Mouse (Mus musculus) megakaryocyte-erythroid progenitor cell, adult 5-6 weeks (primary cell): ENCODE measurements around the gene Dock8. TPM values are rescaled to one million over a fixed set of nuclear protein-coding genes. Genes with fewer than 3 reads are reported as not detected.

Experiments used
- ATAC-seq: replicated peaks from 2 replicates; pipeline ENCODE4 v1.8.0; 2016; ENCODE audit warnings: mild to moderate bottlenecking, inconsistent platforms; ENCODE audit not compliant: severe bottlenecking, poor library complexity, low FRiP score, low TSS enrichment
- total RNA-seq, 2 experiments: library from RNA; stranded (forward) in 1 of 2; stranded (reverse) in 1 of 2; fragments of 200-1000, 215-1000 nt in 1 of 2; fragments of >200 nt in 1 of 2; fragmentation: Nextera tagmentation in 1 of 2; gene quantifications; 2 replicates each; pipeline ENCODE4 v1.2.3; 2014 to 2017

Gene Dock8
- total RNA-seq, 2 experiments from 2014 or later: 21.8 to 36.4 TPM

- ATAC-seq: no peak
Observed at GRCm38 (mm10) chr19:24996815-24997704, 2.3 kb upstream of the Dock8 start.

GRCm38 (mm10) chr19:24998561-24998960 lies 773 bp upstream of the Dock8 start:
- peak; percentile 45; the same call in 1 of the 2 replicates for ATAC-seq

- ATAC-seq: no peak
Observed at GRCm38 (mm10) chr19:25000153-25000552, 819 bp downstream of the Dock8 start.

GRCm38 (mm10) chr19:25002032-25002431 lies 2.7 kb downstream of the Dock8 start:
- ATAC-seq: no peak

GRCm38 (mm10) chr19:25002828-25003227 lies 3.5 kb downstream of the Dock8 start:
- ATAC-seq: no peak

- ATAC-seq: no peak
Observed at GRCm38 (mm10) chr19:25003810-25004209, 4.5 kb downstream of the Dock8 start.

- no peak for ATAC-seq
Observed at GRCm38 (mm10) chr19:25006686-25007085, 7.4 kb downstream of the Dock8 start.

- no peak for ATAC-seq
Observed at GRCm38 (mm10) chr19:25008509-25008908, 9.2 kb downstream of the Dock8 start.

GRCm38 (mm10) chr19:25022766-25023165 lies 23.4 kb downstream of the Dock8 start:
- no peak for ATAC-seq

GRCm38 (mm10) chr19:25031765-25032164 lies 32.4 kb downstream of the Dock8 start:
- no peak for ATAC-seq

- peak; percentile 71; the same call in 1 of the 2 replicates for ATAC-seq
Observed at GRCm38 (mm10) chr19:25033008-25033407, 33.7 kb downstream of the Dock8 start.

- ATAC-seq: no peak
Observed at GRCm38 (mm10) chr19:25035825-25036224, 36.5 kb downstream of the Dock8 start.

GRCm38 (mm10) chr19:25036784-25037183 lies 37.5 kb downstream of the Dock8 start:
- no peak for ATAC-seq

GRCm38 (mm10) chr19:25037249-25037648 lies 37.9 kb downstream of the Dock8 start:
- ATAC-seq: no peak

GRCm38 (mm10) chr19:25038293-25038692 lies 39.0 kb downstream of the Dock8 start:
- ATAC-seq: no peak

- no peak for ATAC-seq
Observed at GRCm38 (mm10) chr19:25041209-25041608, 41.9 kb downstream of the Dock8 start.

- peak; percentile 52; the same call in 1 of the 2 replicates for ATAC-seq
Observed at GRCm38 (mm10) chr19:25042973-25043372, 43.6 kb downstream of the Dock8 start.

- ATAC-seq: no peak
Observed at GRCm38 (mm10) chr19:25044057-25044456, 44.7 kb downstream of the Dock8 start.

GRCm38 (mm10) chr19:25052355-25052754 lies 53.0 kb downstream of the Dock8 start:
- peak; percentile 63; the same call in 1 of the 2 replicates for ATAC-seq

GRCm38 (mm10) chr19:25053152-25053551 lies 53.8 kb downstream of the Dock8 start:
- no peak for ATAC-seq

- ATAC-seq: peak; percentile 88
Observed at GRCm38 (mm10) chr19:25055025-25055424, 55.7 kb downstream of the Dock8 start.
